Mouse (Mus musculus) cerebellum, adult 2 months (tissue): ENCODE results near the gene Hoxd13.

ENCODE experiments used
- CTCF ChIP-seq: fragments of 200-500 bp; IDR thresholded peaks from 2 replicates; pipeline ENCODE4 v1.5.1; 2011; ENCODE audit warnings: low read depth, mild to moderate bottlenecking, control low read depth, low read length, moderate library complexity, borderline replicate concordance; ENCODE audit not compliant: insufficient read depth
- POLR2A ChIP-seq: fragments of 200-500 bp; IDR thresholded peaks from 2 replicates; pipeline ENCODE4 v1.6.1; 2011; ENCODE audit warnings: low read length, control low read depth, borderline replicate concordance; ENCODE audit not compliant: insufficient read depth

- TF ChIP-seq CTCF (no peak), POLR2A (no peak)
Observed at GRCm38 (mm10) chr2:74694066-74694465, 26.0 kb downstream of the Hoxd13 start.
